Mouse (Mus musculus) lung, postnatal 36 days (tissue): ENCODE measurements around the gene Cers6.

ENCODE experiments used
- DNase-seq: peaks from one replicate; pipeline ENCODE4 v3.0.0; 2022; ENCODE audit warnings: mixed read lengths

Gene Cers6

DNA sequence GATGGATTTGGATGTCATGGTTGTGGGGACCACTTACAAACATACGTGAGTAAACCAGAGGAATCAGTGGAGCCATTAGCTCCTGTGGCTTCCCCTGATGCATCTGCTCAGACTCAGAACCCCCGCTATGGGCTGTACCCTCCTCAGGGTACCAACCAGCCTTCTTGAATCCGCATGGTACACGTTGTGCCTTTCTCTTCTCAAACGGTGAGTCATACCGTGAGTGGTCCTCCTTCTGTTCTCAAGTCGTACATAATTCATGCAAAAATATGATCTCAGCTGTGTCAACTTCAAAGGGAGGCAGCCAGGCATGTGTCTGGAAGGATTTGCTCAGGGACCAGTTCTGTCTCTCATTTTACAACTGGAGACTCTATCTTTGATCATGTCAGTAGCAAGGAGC is 23.3 kb downstream of the Cers6 start:
- no peak for DNase-seq

DNA sequence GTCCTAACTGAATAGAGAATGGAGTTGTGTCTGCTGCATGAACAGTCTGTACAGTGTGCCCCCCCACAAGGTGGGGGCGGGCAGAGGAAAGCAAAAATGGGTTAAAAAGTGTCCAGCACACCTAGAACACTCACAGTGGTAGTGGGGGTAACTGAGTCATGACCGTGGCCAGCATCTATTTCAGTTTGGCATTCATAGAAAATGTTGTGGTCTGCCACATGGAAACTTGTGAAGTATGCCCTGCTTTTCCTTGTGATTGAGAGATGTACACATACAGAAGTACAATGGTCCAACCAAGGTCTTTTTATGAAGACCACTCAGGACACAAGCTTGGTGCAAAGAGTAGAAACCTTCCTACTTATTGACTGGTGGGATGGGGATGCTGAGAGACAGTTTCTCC is 24.0 kb downstream of the Cers6 start:
- no peak for DNase-seq

- peak; percentile 45 for DNase-seq
Observed at GRCm38 (mm10) chr2:68885766-68886496, 24.7 kb downstream of the Cers6 start.

- DNase-seq, result no peak
Observed at GRCm38 (mm10) chr2:68886661-68887060, 25.4 kb downstream of the Cers6 start.

- DNase-seq, result peak; percentile 47
Observed at GRCm38 (mm10) chr2:68888094-68888705, 27.0 kb downstream of the Cers6 start.

GRCm38 (mm10) chr2:68889661-68890170 is 28.5 kb downstream of the Cers6 start:
- no peak for DNase-seq

- DNase-seq, result no peak
Observed at GRCm38 (mm10) chr2:68892476-68892875, 31.2 kb downstream of the Cers6 start.

DNA sequence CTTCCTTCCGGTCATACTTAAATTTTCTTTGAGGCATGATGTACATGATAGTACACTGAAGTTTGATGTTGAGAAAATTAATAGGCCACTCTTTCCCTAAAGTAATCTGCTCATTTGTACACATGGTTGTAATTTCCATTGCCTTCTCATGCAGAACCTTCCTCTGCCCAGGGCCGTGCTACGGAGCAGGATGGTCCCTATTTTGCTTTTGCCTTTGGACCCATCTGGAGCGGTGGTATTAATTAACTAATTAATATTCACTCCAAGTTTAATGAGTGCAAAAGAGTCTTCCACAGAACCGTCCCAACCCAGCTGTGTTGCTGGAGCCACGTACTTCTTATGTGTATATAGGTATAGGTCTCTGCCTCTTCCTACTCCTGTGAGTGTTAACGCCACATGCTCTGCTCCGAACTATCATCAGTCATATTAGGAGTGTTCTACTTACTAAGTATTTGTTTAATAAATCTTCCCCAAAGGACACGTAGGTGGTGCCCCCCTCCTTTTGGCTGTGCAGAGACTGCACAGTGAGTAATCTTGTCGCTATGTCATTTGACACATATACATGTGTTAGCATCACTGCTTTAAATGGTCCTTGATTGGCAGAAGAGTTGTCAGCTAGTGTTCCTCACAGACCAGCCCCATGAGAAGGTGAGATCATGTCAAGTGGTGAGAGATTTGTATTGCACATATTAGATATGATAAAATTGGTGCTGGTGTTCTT is 34.0 kb downstream of the Cers6 start:
- DNase-seq, result no peak

DNA sequence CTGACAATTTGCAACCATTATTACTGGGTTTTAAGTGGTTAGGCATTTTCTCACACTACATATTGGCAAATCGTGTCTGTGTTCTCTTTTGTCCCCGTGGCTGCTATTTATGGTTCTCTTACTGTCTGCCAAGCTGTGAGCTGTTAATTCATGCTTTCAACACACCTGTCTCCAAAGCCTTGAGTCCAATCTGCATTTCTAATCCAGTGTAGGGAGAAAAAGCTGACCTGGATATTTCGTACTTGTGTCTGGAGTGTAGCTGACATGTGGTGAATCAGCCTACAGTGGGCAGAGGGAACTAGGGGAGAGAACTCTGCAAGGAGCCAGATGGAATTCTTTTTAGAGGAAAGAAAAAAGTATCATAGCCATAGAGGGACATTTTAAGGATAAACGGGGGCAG is 35.0 kb downstream of the Cers6 start:
- DNase-seq, result no peak

DNA sequence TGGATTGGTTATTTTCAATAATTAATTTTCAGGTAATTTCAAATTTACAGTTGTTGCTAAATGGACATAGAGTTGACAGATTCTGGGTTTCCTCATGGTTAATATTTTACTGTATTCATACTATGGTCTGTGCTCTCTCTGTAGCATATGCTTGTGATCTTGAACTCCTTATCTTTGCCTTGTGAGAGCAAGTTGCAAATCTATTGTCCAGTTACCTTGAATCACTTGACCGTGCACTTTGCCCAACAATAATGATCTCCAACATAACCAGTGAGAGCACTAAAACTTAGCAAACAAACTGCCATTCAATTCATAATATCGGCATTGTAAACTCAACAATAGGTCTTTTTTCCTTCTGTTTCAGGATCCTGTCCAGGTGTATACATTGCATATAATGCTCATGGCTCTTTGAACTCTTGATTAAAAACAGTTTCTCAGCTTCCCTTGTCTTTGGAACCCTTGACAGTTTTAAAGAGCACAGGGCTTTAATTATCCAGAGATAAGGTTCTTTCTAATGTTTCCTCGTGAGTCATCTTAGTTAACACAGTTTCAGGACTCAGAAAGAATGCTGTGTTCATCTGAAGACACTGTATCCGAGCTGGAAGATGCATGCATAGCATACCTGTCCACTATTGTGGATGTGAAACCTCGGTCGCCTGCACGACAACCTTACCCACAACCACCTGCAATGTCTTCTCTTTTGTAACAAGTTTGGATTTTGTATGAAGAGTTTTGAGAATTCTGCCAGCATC is 38.7 kb downstream of the Cers6 start:
- no peak for DNase-seq

DNA sequence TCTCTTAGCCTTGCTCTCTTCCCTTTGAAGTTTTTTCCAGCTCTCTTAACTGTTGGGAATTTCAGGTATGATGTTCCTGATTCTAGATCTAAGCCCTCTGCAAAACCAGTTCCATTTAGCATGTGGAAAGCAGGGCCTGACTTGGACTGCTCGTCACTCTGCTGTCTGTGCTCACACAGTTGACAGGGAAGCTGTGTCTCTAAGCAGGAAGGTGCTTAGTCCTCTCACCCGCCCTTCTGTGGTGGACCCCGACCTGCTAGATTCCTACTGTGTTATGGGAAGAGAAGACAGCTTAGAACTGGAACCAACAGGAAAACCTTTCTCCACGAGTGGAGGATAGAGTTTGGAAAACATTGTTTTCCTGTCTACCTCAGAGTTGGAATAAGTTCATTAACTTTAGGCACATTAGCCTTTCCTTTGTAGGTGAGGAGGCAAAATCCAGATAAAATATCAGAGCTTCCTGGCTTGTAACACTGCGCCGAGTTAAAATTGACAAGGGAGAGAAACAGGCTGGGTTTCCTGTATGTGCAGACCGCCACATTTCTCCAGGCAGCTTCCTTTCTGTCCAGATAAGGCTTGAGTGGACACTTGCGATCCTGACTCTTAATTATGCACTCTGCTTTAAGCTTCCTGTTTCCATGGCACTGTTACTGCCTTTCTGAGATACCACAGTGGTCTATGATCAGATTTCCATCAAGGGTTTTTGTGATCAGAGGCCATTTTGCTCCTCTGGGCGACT is 39.6 kb downstream of the Cers6 start:
- no peak for DNase-seq

GRCm38 (mm10) chr2:68901708-68902107 is 40.5 kb downstream of the Cers6 start:
- no peak for DNase-seq

DNA sequence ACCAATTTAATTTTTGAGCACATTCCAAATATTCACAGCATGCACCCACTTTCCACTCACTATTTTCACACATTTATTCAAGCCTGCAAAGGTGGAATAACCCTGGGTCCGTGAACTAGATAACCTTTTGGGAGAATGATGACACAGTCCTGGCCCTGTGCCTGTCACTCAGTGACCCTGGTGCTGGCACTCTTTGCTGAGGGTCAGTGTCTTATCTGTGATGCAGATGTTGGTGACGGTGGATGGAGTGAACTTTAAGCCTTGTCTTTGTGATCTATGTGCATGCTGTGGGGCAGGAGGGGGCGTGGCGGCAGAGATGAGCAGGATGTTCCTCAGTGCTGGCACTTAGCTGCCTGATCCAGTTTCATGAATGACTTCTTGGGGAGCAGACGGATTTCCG is 41.3 kb downstream of the Cers6 start:
- DNase-seq, result no peak

DNA sequence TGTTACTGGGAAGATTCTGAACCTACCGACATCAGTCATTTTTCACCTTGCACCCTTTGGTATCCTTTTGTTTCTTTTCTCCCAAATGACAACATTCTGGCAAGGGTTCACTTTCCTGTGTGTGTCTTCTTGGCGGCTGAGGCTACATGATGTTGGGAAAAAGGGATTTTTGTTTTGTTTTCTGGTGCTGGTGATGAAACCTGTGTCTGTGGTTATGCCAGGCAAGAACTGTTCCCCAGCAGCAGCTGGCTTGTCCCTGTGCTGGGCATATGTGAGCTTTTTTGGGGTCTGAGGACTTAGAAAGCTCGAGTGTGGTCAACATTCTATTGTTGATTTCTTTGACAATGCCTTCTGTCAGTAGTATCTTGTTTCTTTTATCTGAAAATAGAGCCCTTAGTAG is 45.7 kb downstream of the Cers6 start:
- DNase-seq, result no peak

DNA sequence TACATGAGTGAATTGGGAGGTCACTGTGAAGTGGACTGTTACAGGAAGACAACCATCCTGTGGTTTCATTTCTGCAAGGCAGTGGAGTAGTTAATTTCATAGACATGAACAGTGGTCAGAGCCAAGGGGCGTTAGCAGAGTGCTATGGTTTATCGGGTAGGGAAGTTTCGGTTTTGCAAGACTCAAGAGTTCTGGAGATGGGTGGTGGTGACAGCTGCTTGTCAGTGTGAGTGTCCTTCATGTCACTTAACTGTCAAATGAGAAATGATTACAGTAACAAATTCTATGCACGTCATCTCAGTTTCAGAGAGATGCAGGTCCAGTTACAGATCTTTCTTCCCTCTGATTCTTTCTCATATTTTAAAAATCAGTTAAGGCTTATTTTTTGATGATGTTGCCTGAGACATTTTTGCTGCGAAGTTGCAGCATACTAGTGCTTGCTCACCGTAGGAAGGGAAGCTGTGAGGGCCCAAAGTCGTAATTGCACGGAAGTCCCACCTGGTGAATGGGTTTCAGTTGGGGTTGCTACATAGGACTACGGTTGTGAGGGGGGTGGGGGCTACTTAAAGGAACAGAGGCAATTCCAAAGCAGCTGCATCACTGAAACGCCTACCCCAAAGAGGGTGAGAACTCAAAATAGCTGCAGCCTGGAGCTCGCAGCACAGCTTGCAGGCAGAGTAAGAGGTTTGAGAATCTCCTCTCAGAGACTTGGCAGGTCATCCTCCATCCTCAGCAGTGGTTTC is 46.7 kb downstream of the Cers6 start:
- DNase-seq, result peak; percentile 46

DNA sequence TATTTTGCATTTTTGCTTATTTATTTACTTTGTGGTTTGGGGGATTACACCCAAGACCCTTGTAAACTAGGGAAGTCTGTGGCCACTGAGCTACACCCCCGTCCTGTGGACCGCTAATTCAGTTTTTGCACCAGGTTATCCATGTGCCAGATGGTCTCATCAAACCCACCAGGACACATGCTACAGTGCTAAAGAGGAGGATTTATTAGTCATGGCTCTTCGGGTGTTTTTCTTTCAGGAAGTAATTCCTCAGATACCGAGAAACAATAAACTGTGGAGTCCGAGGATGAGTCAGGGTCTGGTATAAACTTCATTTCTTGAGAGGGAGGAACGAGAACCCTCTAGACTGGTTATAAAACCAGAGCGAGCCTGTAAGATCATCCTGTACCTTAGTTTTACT is 49.5 kb downstream of the Cers6 start:
- no peak for DNase-seq

GRCm38 (mm10) chr2:68911587-68912483 is 50.6 kb downstream of the Cers6 start:
- peak; percentile 27 for DNase-seq

- DNase-seq, result no peak
Observed at GRCm38 (mm10) chr2:68915742-68916141, 54.5 kb downstream of the Cers6 start.

- DNase-seq, result no peak
Observed at GRCm38 (mm10) chr2:68916299-68916698, 55.1 kb downstream of the Cers6 start.

DNA sequence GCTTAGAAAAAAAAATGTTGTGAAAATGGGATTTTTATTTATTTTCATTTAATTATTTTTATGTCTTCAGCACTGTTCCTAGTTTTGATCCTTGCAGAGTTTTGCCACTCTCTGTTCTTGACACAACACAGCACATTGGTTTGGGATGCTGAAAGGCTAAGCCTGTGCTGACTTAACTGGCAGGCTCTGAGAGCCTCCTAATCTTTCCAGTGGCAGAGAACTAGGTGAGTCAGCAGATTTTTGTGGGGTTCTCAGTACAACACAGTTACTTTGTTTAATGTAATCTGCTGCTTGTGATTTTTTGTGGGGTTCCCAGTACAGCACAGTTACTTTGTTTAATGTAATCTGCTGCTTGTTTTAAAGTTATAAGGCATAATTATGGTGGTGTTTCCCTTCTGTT is 55.8 kb downstream of the Cers6 start:
- no peak for DNase-seq

- DNase-seq, result no peak
Observed at GRCm38 (mm10) chr2:68917524-68917923, 56.3 kb downstream of the Cers6 start.
